Mouse (Mus musculus) lung, postnatal 0 days (tissue): Measurements from ENCODE around the gene Baiap2l1.
A peak's percentile ranks its signal among the peaks of the same experiment; 100 is the strongest.

Source experiments
- CTCF ChIP-seq: IDR thresholded peaks from 2 replicates; pipeline ENCODE4 v1.5.1; 2016; ENCODE audit warnings: antibody characterized with exemption, mild to moderate bottlenecking
- EP300 ChIP-seq: IDR thresholded peaks from 2 replicates; pipeline ENCODE4 v1.6.1; 2016; ENCODE audit warnings: antibody characterized with exemption, mild to moderate bottlenecking, control low read depth

- no peak for TF ChIP-seq CTCF
- 0 out of 2 replicates have a peak, but pooled peaks have one; percentile 3 for TF ChIP-seq EP300
Observed at GRCm38 (mm10) chr5:144256541-144256870, 101.4 kb downstream of the Baiap2l1 start.
